Mouse (Mus musculus): Measurements from ENCODE around the gene Eps8. TPM values are rescaled to one million over a fixed set of nuclear protein-coding genes. Genes with fewer than 3 reads are reported as not detected.
"Not testable (repeated sequence)": the region's sequence is repeated elsewhere in the genome, so short reads cannot be mapped to it uniquely, and the experiment has no call there.

Gene Eps8
- total RNA-seq, 2 experiments from 2014 or later: 19.7 to 20.6 TPM

DNA sequence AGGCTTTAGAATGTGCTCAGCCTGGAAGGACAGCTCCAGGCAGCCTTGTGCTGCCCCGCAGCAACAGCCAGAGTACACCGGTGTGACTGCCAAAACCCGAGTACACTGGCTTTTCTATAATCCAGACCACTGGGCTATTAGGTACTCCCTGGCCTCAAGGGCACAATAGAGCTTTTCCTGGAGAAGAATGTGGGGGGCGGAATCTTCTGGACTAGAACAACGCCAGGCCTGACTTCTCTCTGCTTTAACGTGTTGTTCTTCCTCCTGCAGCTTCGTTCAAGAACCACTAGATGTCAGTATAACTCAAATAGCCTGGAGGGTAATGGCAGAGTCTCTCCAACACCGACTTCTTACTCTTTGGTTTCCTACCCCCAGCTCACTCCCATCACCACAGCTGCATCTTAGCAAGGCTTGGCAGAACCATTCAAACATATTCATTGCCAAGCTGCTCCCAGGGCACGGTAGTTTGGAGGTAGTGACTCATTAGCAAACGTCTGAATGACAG, 199.1 kb downstream of the Eps8 start:
- intact Hi-C loops (cut with DNase I): loop anchor here (1.0 to 5.0 kb wide), 3 partner anchors 102 to 269 kb away; no protein-coding TSS in a partner anchor
- peak; percentile 42 to 62 for DNase-seq

DNA sequence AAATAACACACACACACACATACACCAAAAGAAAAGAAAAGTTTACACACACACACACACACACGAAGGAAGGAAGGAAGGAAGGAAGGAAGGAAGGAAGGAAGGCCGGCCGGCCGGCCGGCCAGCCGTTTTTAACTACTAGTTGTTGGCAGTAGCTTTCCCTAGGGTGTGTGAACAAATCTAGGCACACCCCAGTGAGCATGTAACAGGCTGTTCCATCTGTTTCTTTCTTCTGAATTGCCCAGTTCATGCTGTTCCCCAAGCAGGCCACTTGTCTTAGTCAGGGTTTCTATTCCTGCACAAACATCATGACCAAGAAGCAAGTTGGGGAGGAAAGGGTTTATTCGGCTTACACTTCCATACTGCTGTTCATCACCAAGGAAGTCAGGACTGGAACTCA, 208.6 kb downstream of the Eps8 start:
- intact Hi-C loops (cut with DNase I); DNase-seq: not testable (repeated sequence)

DNA sequence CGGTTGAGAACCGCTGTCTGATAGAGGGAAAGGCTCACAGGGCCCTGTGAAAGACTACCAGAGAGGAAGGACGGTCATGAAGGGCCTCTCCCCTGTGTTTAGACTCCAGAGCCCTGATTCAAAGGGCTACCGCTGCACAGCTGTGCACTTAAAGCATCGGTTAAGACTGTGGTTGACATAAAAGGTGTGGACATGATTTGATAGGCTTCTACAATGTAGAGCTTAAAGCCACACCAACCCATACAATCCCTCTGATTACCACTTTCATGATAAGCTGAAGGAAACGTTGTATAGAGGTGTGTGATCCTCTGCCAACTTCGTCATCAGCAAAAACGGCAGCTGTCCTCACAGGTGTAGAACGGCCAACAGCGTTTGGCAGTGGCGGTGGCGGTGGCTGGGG, 211.6 kb downstream of the Eps8 start:
- no peak for DNase-seq
- intact Hi-C loops (cut with DNase I): no loop called here

DNA sequence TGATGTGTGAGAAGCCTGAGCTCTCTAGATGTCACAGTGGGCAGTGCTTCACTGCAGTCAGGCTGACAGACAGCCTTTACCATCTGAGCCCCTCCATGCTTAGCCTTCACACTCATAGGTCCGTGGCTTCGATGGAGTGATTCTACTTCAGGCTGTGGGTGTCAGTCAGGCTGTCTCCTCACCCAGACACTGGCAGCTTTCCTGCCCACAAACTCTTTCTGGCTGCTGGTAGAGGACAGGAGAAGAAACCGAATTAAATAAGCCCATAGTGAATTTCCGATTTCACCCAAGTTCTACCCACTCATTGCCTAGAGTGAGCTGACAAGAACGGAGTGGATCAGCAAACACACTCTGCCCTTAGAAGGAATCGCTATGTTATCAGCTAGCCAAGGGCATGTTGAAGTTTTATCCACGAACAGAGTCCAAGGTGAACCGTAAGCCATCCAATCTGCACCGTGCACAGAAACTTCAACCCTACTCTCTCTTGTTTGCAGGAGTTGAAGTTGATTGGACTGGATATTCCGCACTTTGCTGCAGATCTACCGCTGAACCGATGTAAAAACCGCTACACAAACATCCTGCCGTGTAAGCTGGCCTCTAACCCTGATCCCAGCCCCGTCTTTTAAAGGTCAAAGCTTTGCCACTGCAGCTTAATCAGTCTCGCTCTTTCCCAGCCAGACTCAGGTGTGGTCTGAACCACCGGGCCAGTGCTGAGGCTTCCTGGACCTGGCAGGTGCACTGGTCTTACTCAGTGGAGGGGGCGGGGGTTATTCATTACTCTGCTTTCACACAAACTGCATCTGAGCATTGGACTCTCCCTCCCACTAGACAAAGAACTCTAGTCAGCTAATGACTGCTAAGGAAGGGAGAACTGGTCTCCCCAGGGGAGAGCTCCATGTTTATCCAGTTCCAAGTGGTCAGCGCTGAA, 213.9 kb downstream of the Eps8 start:
- intact Hi-C loops (cut with DNase I): no loop called here
- no peak for DNase-seq

DNA sequence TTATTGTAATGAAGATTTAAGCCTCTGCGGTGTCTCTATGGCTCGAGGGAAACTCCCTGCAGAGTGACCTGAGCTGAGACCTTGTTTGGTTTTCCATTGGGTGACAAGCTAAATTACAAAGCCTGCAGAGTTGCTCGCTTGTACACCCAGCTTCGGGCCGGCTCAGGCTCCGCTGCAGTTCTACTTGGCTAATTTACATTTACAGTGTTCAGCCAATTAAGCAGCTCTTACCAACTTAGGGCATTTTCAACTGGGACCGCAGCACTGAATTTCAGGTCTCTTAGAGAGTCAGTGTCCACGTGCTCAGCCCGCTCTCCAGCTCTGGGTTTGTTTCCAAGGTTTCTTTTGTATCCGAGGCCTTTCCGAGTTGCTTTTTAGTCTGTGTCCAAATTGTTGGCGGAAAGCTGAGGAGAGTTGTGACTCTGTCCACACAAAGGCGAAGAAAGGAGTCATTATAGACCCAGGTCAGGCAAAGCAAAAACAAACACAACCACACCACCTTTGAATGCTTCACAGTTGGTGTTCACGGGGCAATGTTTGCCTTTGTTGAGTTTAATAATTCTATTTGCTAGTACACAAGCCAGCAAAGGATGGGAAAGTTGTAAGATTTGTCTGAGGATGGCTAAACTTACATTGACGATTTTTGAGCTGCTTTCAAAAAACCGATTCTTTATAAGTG, 216.6 kb downstream of the Eps8 start:
- intact Hi-C loops (cut with DNase I): no loop called here

DNA sequence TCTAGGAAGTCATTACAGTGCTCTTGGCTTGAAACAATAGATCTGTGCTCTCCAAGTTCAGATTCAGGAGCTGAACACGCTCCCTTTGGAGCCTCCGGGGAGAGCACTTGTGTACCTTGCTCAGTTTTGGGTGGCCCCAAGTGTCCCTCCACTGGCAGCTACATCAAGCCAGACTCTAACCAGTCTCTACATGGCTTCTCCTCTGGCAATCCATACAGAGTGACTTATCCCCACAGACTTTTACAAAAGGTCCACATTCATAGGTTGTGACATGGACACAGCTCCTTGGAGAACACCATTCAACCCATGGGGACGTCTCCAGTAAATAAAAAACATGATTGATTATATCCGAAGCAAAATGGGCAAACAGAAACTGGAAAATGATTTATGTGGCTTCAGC, 217.2 kb downstream of the Eps8 start:
- intact Hi-C loops (cut with DNase I): no loop called here
- no peak for DNase-seq

More for the DNA sequence above, 216.6 kb downstream of the Eps8 start:
- DNase-seq: no peak

DNA sequence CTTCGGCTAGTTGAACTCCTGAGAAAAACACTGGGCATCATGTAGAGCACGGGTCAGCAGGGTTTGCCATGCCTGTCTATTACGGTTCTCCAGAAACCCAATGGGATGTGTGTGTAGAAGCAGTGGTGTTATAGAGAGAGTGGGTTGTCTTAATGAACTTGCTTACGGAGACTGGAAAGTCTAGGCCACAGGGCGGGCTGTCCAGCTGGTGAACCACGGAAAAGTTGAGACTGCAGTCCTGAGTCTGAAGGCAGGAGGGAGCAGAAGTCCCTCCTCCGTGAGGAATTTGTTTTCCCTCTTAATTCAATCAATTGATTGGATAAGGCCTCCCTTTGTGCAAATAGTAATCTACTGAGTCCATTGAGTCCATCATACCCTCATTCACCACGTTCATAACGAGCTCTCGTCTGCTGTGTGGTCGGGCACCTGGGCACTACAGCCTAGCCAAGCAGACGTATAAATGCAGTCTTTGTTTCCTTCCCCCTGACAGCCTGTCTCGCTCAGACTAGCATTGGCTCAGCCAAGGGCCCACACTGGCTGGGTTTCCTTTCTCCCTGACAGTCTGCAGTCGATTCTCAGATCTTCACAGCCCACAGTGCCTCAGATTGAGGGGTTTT, 221.0 kb downstream of the Eps8 start:
- intact Hi-C loops (cut with DNase I): no loop called here
- DNase-seq: no peak

Other genes starting within 250 kb of the Eps8 start
- gene Strap, start 80.2 kb upstream of the Eps8 start, total RNA-seq (2021): 10 to 100 TPM; 78.8 to 88.3 TPM
- 10 to 100 TPM; 10.2 to 10.9 TPM for gene Dera, start 99.7 kb upstream of the Eps8 start, total RNA-seq (2021)